Mouse (Mus musculus) heart, adult 2 months (tissue): ENCODE measurements around the gene Afdn. TPM values are rescaled to one million over a fixed set of nuclear protein-coding genes. Genes with fewer than 3 reads are reported as not detected.

ENCODE experiments used
- DNase-seq, 2 experiments: peaks; one replicate each; pipeline ENCODE4 v3.0.0; 2021
- H3K27ac ChIP-seq: fragments of 200-600 bp; 2 replicates; pipeline ENCODE4 v1.8.1; 2022
- H3K27me3 ChIP-seq: fragments of 200-500 bp; 2 replicates; pipeline ENCODE4 v1.6.1; 2012; ENCODE audit warnings: mild to moderate bottlenecking, low read length, inconsistent platforms, mixed read lengths; ENCODE audit not compliant: control insufficient read depth, insufficient read depth
- H3K36me3 ChIP-seq: fragments of 200-500 bp; 2 replicates; pipeline ENCODE4 v1.6.1; 2012; ENCODE audit warnings: low read length, inconsistent platforms; ENCODE audit not compliant: control insufficient read depth, insufficient read depth
- H3K4me1 ChIP-seq: fragments of 200-500 bp; 2 replicates; pipeline ENCODE4 v1.6.1; 2011; ENCODE audit warnings: low read length; ENCODE audit not compliant: control insufficient read depth, insufficient read depth
- H3K4me3 ChIP-seq: fragments of 200-600 bp; 2 replicates; pipeline ENCODE4 v1.8.1; 2022
- H3K79me2 ChIP-seq: fragments of 200-500 bp; replicated peaks from 2 replicates; pipeline ENCODE4 v1.6.1; 2012; ENCODE audit warnings: mild to moderate bottlenecking, inconsistent platforms, low read length, moderate library complexity, mixed read lengths; ENCODE audit not compliant: control insufficient read depth, insufficient read depth
- H3K9ac ChIP-seq: fragments of 200-500 bp; 2 replicates; pipeline ENCODE4 v1.6.1; 2012; ENCODE audit warnings: low read depth, mild to moderate bottlenecking, control low read depth, inconsistent platforms, low read length, mixed read lengths
- CTCF ChIP-seq: fragments of 200-600 bp; IDR thresholded peaks from 2 replicates; pipeline ENCODE4 v1.8.1; 2022; ENCODE audit warnings: antibody characterized with exemption, mild to moderate bottlenecking, moderate library complexity
- EP300 ChIP-seq: fragments of 200-500 bp; IDR thresholded peaks from 2 replicates; pipeline ENCODE4 v1.6.1; 2011; ENCODE audit warnings: low read depth, low read length, control low read depth; ENCODE audit not compliant: insufficient read depth
- POLR2A ChIP-seq: fragments of 200-500 bp; IDR thresholded peaks from 2 replicates; pipeline ENCODE4 v1.6.1; 2011; ENCODE audit warnings: mild to moderate bottlenecking, low read depth, low read length, control low read depth; ENCODE audit not compliant: insufficient read depth
- WGBS: fragments of 180-500 bp; shearing (Covaris S2); methylation state at CpG from one replicate; pipeline ENCODE4 v1.1.7; 2018; 5-methylcytosine and 5-hydroxymethylcytosine counted together
- intact Hi-C: fragments of 180-260 bp; cut with DNase I; formaldehyde crosslinking; loops from one replicate; pipeline ENCODE4 v1.15.1; 2025
- polyA plus RNA-seq: library from polyadenylated mRNA; depleted of rRNA; stranded (reverse); fragments of >200 nt; gene quantifications from 2 replicates; pipeline ENCODE4 v1.2.3, GENCODE M21; 2012
- total RNA-seq, 2 experiments: library from RNA; stranded (reverse); gene quantifications; 2 replicates each; pipeline ENCODE4 v1.2.3; 2021

Afdn gene
- total and polyA plus RNA-seq, 3 experiments = 36.9 to 90.9 (median 60.7) TPM

GRCm38 (mm10) chr17:13715511-13715910 lies 44.8 kb upstream of the Afdn start:
- intact Hi-C loops = no loop called here
- 86% methylated on average over 9 of the region's 9 CpGs for WGBS
- H3K27me3 ChIP-seq = no peaks in the 10 kb centered on the region

DNA sequence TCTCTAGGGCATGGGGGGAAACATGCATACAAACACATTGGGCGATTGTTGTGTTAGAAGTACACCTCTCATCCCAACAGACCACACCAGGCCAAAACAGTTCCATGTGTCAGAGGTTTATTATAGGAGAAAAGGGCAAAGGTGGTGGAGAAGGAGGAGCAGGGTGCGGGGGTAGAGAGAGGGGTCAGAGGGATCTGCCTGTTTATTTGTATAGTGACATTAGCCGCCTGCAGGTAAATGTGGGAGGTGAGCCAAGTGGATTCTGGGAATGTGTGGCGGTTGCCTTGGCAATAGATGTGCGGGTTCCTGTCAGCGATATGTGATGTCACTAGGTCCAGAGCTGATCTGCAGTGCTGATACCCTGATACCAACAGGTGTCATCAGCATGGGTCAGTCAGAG lies 44.0 kb upstream of the Afdn start:
- H3K79me2 ChIP-seq = no peaks in the 10 kb centered on the region
- H3K27me3 ChIP-seq = no peaks in the 10 kb centered on the region
- no peaks in the 10 kb centered on the region for H3K36me3 ChIP-seq
- 95% methylated on average over 6 of the region's 6 CpGs for WGBS
- H3K4me1 ChIP-seq = no peaks in the 10 kb centered on the region
- intact Hi-C loops = no loop called here
- no peak overlapping the region for H3K4me3 ChIP-seq
- H3K27ac ChIP-seq = no peak overlapping the region
- DNase-seq = no peak
- no peak for TF ChIP-seq CTCF
- TF ChIP-seq POLR2A = no peak
- no peak for TF ChIP-seq EP300
- H3K9ac ChIP-seq = no peak overlapping the region

More at GRCm38 (mm10) chr17:13715511-13715910, 44.8 kb upstream of the Afdn start:
- no peaks in the 10 kb centered on the region for H3K4me1 ChIP-seq
- no peak overlapping the region for H3K27ac ChIP-seq
- no peak for DNase-seq
- no peaks in the 10 kb centered on the region for H3K79me2 ChIP-seq
- H3K4me3 ChIP-seq = no peak overlapping the region
- no peak for TF ChIP-seq CTCF
- TF ChIP-seq EP300 = no peak
- TF ChIP-seq POLR2A = no peak
- no peak overlapping the region for H3K9ac ChIP-seq
- H3K36me3 ChIP-seq = no peaks in the 10 kb centered on the region

DNA sequence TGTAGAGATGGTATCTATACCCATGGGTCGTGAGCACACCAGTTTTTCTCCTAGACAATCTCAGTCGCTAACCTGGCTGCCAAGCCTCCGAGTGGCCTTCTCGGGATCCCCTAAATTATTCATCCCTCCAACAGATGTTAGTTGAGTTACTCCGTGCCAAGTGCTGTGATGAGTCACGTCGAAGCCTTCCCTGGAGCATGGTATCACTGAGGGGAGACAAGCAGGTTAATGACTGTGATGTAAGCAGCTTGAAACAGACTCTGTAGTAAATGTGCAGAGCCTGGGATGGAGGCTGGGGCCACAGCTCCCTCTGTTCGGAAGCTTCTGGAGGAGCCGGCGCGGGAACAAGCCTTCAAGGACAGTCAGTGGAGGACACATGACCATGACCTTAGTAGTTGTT lies 42.9 kb upstream of the Afdn start:
- no peak overlapping the region for H3K27ac ChIP-seq
- H3K36me3 ChIP-seq = no peaks in the 10 kb centered on the region
- no peaks in the 10 kb centered on the region for H3K27me3 ChIP-seq
- WGBS = 76% methylated on average over 11 of the region's 11 CpGs
- intact Hi-C loops = no loop called here
- H3K4me1 ChIP-seq = no peaks in the 10 kb centered on the region
- no peak for DNase-seq
- H3K79me2 ChIP-seq = no peaks in the 10 kb centered on the region
- no peak overlapping the region for H3K4me3 ChIP-seq
- no peak overlapping the region for H3K9ac ChIP-seq
- TF ChIP-seq CTCF (no peak), EP300 (no peak), POLR2A (no peak)

DNA sequence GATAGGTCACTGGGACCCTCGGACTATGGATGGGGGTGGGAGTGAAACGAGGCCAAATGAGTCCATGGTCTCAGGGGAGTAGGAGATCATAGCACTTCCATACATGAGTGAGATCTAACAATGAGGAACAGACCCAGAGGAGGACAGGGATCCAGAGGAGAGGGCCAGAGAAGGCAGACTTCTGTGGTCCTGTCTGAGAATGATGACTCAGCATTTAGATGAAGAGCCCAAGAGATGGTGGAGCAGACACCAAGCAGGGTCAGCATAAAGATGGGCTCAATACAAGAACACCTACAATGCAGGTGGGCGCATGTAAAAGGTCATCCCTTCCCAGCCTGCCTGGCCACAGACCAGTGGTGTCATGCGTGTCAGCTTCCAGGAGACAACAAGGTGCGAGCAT lies 40.2 kb upstream of the Afdn start:
- Histone ChIP-seq H3K4me1 (no peaks in the 10 kb centered on the region), H3K79me2 (no peaks in the 10 kb centered on the region), H3K36me3 (no peaks in the 10 kb centered on the region), H3K27ac (no peak overlapping the region), H3K9ac (no peak overlapping the region), H3K4me3 (no peak overlapping the region), H3K27me3 (no peaks in the 10 kb centered on the region)
- DNase-seq = no peak
- WGBS = 93% methylated on average over 5 of the region's 5 CpGs
- TF ChIP-seq CTCF = no peak
- TF ChIP-seq POLR2A = no peak
- intact Hi-C loops = no loop called here

DNA sequence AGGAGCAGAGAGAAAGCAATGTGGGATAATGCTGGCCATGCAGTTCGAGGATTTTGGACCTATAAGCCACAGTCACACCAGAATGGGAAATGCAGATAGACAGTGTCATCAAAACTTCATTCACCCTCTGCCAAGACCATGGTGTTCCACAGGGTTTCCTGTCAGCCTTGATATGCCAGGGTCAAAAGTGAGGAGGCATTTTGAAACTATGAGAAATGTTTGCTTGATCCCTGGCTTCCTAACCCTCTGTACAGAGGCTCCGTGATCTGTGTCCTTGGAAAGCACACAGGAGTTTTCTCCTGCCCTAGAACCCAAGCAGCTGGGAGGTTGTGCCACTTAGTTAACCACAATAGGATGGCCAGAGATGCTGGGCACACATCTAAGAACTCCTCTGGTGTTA lies 39.0 kb upstream of the Afdn start:
- no peak overlapping the region for H3K27ac ChIP-seq
- 74% methylated on average over 2 of the region's 2 CpGs for WGBS
- H3K79me2 ChIP-seq = no peaks in the 10 kb centered on the region
- intact Hi-C loops = no loop called here
- H3K27me3 ChIP-seq = no peaks in the 10 kb centered on the region
- H3K4me3 ChIP-seq = no peak overlapping the region
- no peaks in the 10 kb centered on the region for H3K4me1 ChIP-seq
- no peaks in the 10 kb centered on the region for H3K36me3 ChIP-seq
- no peak overlapping the region for H3K9ac ChIP-seq
- no peak for DNase-seq
- no peak for TF ChIP-seq POLR2A
- no peak for TF ChIP-seq EP300
- TF ChIP-seq CTCF = no peak

GRCm38 (mm10) chr17:13722434-13722833 lies 37.9 kb upstream of the Afdn start:
- intact Hi-C loops = no loop called here
- no peaks in the 10 kb centered on the region for H3K79me2 ChIP-seq
- TF ChIP-seq CTCF = no peak
- no peak for TF ChIP-seq POLR2A
- TF ChIP-seq EP300 = no peak
- H3K4me1 ChIP-seq = no peaks in the 10 kb centered on the region
- no peak overlapping the region for H3K4me3 ChIP-seq
- H3K36me3 ChIP-seq = no peaks in the 10 kb centered on the region
- no peak overlapping the region for H3K27ac ChIP-seq
- no peaks in the 10 kb centered on the region for H3K27me3 ChIP-seq
- no peak overlapping the region for H3K9ac ChIP-seq
- no peak for DNase-seq
- WGBS = 86% methylated on average over 2 of the region's 2 CpGs
